Mouse (Mus musculus): ENCODE results near the gene Myh9.

The Myh9 gene

DNA sequence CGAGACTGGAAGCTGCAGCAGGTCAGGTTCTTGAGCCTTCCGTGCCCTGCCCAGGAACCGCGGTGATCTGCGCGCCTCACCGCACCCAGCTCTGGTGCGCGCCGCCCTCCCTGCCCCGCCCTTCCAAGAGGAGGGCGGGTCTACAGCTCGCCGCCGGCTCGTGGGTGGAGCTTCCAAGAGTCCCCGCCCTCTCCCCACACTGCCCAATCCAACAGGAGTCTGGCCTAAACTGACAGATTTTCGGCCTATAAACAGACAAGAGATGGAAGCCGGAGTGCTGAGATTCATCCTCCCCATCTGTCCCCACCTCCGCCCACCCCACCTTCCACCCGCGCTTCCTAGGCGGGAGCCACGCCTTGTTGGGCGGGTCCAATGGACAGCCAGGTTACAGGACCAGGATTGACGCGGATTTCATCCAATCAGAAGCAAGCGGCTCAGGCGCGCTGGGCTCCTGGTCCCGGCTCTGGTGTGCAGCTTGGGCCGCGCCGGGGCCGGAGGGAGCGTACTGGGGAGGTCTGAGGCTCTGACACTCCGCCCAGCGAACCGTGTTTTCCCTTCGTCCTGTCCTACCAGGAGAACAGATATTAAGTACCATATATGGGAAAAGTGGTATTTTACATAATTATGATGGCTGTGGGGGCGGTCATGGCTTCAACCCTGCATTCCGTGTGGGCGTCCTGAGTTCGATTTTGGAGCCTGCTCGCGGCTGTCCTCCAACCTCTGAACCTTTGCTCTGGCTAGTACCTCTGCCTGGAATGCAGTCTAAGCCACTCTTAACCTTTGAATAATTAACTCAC lies at the start of gene Myh9:
Gene Myh9, minus strand, starts transcription at position 129 of the 797 bp plus-strand sequence.
- DNase-seq (ENCODE audit: low spot score), result peak; percentile 96

DNA sequence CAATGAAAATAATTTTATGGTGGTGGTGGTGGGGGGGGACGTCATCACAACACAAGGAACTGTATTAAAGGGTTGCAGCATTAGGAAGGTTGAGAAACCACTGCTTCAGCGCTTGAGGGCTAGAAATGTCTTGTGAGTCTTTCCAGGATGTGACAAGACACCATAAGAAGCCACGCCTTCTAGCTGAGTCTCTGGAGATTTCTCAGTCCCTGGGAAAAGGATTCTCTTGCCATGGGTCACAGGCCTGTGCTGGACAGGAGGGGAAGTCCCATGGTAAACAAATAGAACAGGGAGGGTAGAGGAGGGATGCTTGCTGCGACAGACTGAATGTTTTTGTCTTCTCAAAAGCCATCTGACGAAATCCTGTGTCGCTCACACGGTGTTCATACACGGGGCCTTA lies 49.8 kb upstream of the Myh9 start:
- no peak for DNase-seq (ENCODE audit: low spot score)

- no peak for DNase-seq (ENCODE audit: low spot score)
These were observed 47.9 kb upstream of the Myh9 start for GRCm38 (mm10) chr15:77889761-77890422.

DNA sequence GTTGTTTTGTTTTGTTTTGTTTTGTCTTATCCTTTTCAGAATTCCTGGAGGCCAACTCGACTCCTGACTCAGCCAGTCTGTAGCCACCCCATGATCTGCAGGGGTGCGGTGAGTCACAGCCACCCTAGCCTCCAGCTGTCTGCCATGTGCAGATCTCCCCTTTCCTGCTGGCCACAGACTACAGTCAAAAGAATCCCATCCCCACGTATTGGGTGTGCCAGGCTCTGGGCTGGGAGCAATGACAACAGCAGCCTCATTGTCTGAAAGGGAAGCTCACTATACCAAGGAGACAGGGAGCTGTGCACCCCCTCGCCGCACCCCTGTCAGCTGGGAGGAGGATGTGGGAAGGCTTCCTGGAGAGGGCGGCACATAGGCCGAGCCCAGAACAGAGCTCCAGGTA lies 46.3 kb upstream of the Myh9 start:
- DNase-seq (ENCODE audit: low spot score), result no peak

DNA sequence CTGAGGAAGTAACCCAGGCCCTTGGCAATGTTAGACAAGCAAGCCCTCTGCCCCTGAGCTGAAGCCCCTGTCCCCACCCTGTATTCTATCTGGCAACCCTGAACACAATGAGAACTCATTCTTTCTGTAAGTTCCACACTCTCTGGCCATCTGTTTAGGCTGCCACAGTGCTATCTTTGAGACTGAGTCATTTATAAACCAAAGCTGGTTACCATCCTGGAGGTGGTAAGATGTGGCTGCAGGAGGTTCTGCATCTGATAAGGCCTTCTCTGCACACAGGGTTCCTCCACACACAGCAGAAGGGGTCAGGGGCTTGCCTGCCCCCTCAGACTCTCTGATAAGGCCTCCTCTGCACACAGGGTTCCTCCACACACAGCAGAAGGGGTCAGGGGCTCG lies 45.1 kb upstream of the Myh9 start:
- no peak for DNase-seq (ENCODE audit: low spot score)

GRCm38 (mm10) chr15:77886369-77887092 lies 44.6 kb upstream of the Myh9 start:
- DNase-seq (ENCODE audit: low spot score), result no peak

GRCm38 (mm10) chr15:77885945-77886344 lies 44.0 kb upstream of the Myh9 start:
- no peak for DNase-seq (ENCODE audit: low spot score)

GRCm38 (mm10) chr15:77885159-77885558 lies 43.2 kb upstream of the Myh9 start:
- DNase-seq (ENCODE audit: low spot score), result no peak

DNA sequence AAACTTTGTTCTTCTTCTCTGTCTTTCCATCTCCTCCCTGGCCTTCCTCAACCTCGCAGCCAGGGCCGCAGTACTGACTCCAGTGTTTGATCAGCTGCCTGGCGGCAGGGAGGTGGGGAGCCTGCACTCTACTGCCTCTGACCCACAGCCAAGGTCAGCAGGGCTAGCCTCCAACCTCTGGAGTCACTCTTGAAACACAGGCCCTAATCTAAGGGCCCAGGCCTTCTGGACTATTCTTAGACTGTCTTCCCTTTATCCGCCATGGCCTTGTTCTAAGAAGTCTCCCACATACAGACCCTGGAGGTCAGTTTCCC lies 41.7 kb upstream of the Myh9 start:
- no peak for DNase-seq (ENCODE audit: low spot score)

DNA sequence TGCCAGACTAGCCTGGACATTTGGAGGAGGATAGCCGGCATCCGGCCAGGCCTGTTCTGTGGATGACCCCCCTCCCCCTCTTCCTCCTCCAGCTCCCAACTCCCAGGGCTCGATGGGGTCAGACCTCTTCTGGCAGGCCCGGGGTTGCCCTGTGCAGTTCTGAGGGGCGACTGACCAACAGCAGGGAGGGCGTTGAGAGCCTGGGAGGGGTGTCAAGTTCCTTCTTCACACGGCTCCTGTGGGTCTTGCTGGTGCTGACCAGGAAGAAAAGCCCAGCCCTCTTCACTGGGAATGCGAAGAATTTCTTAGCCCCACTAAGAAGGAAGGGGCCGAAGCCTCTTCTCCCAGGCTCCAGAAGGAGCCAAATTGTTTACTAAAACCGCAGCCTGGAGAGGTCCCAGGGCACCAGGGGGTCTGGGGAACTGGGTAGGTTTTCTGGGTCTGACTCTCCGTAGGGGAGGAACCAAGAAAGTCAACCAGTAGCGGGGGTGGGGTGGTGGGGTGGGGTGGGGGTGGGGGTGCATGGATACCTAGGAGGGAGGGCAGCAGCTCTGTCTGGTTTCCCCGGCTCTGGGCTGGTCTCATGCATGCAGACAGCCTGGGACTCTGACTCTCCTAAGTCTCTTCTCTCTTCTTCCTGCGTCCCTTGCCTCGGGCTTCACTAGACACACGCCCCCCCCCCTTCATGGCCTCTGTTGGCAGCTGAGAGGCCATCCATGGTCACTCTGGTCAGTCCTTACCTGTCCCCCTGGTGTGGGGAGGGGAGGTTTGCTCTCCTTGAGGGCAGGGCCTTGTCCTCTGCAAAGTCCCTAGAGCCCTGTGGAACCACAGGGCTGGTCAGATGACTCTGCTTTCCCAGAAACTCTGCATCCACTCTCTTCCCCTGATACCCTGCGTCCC lies 41.1 kb upstream of the Myh9 start:
- peak; percentile 56 for DNase-seq (ENCODE audit: low spot score)

DNA sequence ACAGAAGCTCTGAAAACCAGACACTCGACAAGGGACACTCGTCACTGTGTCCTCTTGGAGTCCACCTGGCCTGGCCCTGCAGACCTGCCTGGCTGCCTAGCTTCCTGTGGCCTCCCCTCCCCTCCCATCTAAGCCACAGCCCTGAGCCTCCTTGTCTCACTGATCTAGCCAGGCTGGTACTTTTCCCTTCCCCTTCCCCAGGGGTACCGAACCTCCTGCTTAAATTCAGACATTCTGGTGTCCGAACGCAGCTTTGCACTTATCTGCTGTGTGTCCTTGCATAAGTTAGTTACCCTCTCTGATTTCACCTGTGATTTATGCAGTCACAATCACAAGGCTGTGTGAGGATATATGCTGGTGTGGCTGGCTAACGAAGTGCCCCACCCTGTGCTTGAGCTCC lies 40.3 kb upstream of the Myh9 start:
- DNase-seq (ENCODE audit: low spot score), result no peak

GRCm38 (mm10) chr15:77881698-77882097 lies 39.7 kb upstream of the Myh9 start:
- DNase-seq (ENCODE audit: low spot score), result no peak

DNA sequence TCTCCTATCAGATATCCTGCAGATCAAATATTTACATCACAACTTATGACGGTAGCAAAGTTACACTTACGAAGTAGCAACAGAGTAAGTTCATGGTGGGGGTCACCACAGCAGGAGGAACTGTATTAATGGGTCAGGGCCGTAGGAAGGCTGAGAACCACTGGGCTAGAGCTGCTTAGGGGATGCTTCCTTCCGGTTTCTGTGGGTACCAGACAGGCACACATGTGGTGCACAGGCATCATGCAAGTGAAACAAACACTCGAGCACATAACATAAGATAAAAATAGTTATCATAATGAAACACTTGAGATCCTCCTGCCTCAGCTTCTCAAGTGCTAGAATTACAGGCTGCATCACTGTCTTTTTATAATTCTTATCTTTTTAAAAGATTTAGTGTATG lies 38.8 kb upstream of the Myh9 start:
- DNase-seq (ENCODE audit: low spot score), result no peak

DNA sequence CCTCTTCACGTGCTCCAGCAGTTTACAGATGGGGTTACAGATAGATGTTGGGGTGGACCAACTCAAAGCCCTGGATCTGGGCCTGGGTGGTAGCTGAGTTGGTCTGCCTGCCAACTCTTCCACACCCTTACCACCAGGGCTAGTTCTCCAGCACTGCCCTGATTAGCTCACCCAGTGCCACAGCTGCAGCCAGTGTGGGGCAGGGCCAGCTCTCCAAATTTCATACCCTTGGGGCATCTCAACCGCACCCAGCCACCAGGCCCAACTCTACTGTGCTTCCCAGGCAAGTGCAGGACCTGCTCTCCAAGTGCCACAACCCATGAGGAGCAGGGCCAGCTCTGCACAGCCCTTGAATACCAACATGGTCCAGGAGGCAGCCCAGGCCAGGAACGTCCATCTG lies 37.8 kb upstream of the Myh9 start:
- DNase-seq (ENCODE audit: low spot score), result no peak

DNA sequence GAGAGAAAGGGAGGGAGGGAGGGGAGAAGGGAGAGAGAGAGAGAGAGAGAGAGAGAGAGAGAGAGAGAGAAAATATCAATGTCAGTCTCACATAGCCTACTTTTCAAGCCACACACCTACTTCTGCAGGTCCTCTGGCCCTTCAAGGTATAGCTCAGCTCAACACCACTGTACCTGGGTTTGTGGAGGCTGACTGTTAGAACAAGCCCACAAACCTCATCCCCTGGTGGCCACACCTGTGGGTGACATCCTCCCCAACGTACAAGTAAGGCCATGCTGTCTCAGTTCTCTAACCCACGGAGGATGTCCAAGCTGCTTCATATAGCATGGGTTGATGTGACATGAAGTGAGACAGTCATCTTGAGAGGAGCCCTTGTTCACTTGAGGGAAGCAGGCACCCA lies 35.2 kb upstream of the Myh9 start:
- no peak for DNase-seq (ENCODE audit: low spot score)

DNA sequence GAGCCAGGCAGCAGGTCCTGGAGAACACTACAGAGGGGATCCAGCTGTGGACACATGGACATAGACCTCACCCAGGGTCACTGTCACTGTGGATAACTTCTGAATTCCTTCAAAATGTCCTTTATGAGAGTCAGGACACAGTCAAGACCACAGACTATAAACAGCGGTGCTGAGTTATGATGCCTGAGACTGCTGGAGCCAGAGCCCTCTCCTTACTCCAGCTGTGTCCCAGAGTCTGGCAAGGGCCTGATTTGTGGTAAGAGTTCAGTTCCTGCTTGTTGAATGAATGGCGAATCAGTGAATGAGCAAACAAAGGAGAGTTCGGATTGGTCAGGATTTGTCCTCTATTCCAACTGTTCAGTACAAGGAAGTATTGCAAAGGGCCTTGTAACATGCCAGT lies 34.7 kb upstream of the Myh9 start:
- DNase-seq (ENCODE audit: low spot score), result no peak

GRCm38 (mm10) chr15:77875953-77876352 lies 34.0 kb upstream of the Myh9 start:
- no peak for DNase-seq (ENCODE audit: low spot score)

DNA sequence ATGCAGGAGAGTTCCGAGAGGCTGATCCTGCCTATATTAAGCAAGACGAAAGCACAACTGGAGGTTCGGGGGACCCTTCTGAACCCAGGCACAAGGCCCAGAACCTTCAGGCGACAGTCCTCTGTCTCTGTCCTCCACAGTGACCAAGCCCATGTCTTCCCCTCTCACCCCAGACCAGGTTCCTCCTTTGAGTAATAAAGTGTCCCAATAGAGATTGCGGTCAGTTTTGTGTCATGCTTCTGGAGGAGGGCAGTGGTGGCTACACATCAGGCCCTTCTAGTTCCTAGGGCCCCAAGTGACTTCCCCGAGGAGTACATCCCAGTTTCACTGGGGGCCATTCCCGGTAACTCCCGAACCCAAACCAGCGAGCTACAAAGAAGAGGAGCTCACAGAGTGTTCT lies 32.8 kb upstream of the Myh9 start:
- no peak for DNase-seq (ENCODE audit: low spot score)

DNA sequence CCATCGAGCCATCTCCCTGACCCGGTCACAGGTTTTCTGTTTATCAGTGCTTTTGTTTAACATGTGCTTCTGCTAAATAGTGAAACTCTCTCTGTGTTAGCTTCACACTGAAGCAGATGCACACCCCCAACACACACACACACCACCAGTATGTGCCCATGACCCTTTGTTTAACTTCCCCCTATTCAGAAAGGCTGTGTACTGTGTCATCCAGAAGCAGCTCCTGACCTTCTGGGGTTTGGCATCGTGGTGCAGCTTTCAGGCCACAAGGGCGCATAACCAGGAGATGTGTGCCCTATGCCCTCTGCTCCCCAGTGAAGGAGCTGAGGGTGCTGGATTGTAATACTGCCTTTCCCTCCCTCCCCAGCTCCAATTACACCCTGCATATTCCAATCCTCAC lies 32.3 kb upstream of the Myh9 start:
- no peak for DNase-seq (ENCODE audit: low spot score)

DNA sequence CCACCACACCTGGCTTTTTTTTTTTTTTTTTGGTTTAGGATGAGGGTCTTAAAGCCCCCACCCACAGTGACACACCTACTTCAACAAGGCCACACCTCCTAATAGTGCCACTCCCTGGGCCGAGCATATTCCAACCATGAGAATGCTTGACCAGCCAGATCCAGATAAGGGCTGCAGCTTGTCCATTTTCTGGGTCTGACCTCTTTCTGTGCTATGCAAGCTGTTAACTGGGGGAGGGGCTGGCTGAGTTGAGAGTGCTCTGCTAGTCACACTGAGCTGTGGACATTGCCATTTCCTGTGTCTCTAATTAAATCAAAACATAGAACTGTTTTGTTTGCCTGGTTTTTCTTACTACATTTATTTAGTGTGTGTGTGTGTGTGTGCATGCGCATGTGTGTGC lies 31.6 kb upstream of the Myh9 start:
- no peak for DNase-seq (ENCODE audit: low spot score)

DNA sequence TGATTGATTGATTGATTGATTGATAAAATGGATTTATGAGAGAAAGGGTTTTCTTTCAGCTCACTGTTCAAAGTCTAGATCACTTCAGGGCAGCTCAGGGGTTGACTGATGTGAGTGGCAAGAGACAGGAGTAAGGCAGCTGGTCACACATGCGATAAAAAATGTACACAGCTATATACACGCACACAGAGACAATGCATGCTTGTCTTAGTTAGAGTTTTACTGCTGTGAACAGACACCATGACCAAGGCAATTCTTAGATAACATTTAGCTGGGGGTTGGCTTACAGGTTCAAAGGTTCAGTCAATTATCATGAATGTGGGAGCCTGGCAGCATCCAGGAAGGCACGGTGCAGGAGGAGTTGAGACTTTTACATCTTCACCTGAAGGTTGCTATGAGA lies 31.0 kb upstream of the Myh9 start:
- no peak for DNase-seq (ENCODE audit: low spot score)

DNA sequence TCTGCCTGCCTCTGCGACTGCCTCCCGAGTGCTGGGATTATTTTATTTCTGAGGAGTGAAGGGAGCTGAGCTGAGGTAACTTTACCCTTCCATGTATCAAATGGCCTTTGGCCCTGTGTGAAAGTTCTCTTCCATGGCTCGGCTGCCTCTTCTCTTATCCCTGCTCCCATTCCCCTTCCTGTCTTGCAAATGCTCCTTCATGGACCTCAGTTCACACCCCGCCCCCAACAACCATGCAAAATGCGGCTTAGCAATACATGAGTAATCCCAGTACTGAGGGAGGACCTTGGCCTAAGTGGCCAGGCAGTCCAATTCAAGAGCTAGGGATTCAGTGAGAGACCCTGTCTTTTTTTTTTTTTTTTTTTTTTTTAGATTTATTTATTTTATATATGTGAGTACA lies 26.4 kb upstream of the Myh9 start:
- no peak for DNase-seq (ENCODE audit: low spot score)
